Mouse (Mus musculus): ENCODE measurements around the gene Osbp.
"Not testable (repeated sequence)": the region's sequence is repeated elsewhere in the genome, so short reads cannot be mapped to it uniquely, and the experiment has no call there.

The Osbp gene

GRCm38 (mm10) chr19:11965023-11965942 lies at the start of gene Osbp:
TSS of gene Osbp (plus strand) at chr19:11965941.
- peak; percentile 100 for DNase-seq (ENCODE audit: low spot score in 2 of 2)

- no peak for DNase-seq (ENCODE audit: low spot score in 2 of 2)
Measured at GRCm38 (mm10) chr19:11922068-11922467, 43.7 kb upstream of the Osbp start.

- not testable (repeated sequence) for DNase-seq (ENCODE audit: low spot score in 2 of 2)
Measured at GRCm38 (mm10) chr19:11922515-11922914, 43.2 kb upstream of the Osbp start.

- no peak for DNase-seq (ENCODE audit: low spot score in 2 of 2)
Measured at GRCm38 (mm10) chr19:11926380-11926779, 39.4 kb upstream of the Osbp start.

GRCm38 (mm10) chr19:11928025-11928748 lies 37.6 kb upstream of the Osbp start:
- DNase-seq (ENCODE audit: low spot score in 2 of 2), result no peak

GRCm38 (mm10) chr19:11946460-11946859 lies 19.3 kb upstream of the Osbp start:
- DNase-seq (ENCODE audit: low spot score in 2 of 2), result not testable (repeated sequence)

- DNase-seq (ENCODE audit: low spot score in 2 of 2), result no peak
Measured at GRCm38 (mm10) chr19:11949878-11950277, 15.9 kb upstream of the Osbp start.

- DNase-seq (ENCODE audit: low spot score in 2 of 2), result no peak
Measured at GRCm38 (mm10) chr19:11950747-11951146, 15.0 kb upstream of the Osbp start.

GRCm38 (mm10) chr19:11954206-11954605 lies 11.5 kb upstream of the Osbp start:
- no peak for DNase-seq (ENCODE audit: low spot score in 2 of 2)

GRCm38 (mm10) chr19:11956636-11957035 lies 9.1 kb upstream of the Osbp start:
- DNase-seq (ENCODE audit: low spot score in 2 of 2), result no peak

GRCm38 (mm10) chr19:11957396-11957795 lies 8.3 kb upstream of the Osbp start:
- no peak for DNase-seq (ENCODE audit: low spot score in 2 of 2)

GRCm38 (mm10) chr19:11957846-11958245 lies 7.9 kb upstream of the Osbp start:
- no peak for DNase-seq (ENCODE audit: low spot score in 2 of 2)

- no peak for DNase-seq (ENCODE audit: low spot score in 2 of 2)
Measured at GRCm38 (mm10) chr19:11964266-11964665, 1.5 kb upstream of the Osbp start.

GRCm38 (mm10) chr19:11966201-11966636 lies 478 bp downstream of the Osbp start:
- peak; percentile 38 to 39 for DNase-seq (ENCODE audit: low spot score in 2 of 2)

- DNase-seq (ENCODE audit: low spot score in 2 of 2), result no peak
Measured at GRCm38 (mm10) chr19:11969155-11970050, 3.7 kb downstream of the Osbp start.

- DNase-seq (ENCODE audit: low spot score in 2 of 2), result no peak
Measured at GRCm38 (mm10) chr19:11973511-11974222, 7.9 kb downstream of the Osbp start.

GRCm38 (mm10) chr19:11974223-11974540 lies 8.4 kb downstream of the Osbp start:
- DNase-seq (ENCODE audit: low spot score in 2 of 2), result no peak

- DNase-seq (ENCODE audit: low spot score in 2 of 2), result no peak
Measured at GRCm38 (mm10) chr19:11975683-11976082, 9.9 kb downstream of the Osbp start.

- no peak for DNase-seq (ENCODE audit: low spot score in 2 of 2)
Measured at GRCm38 (mm10) chr19:11977363-11977762, 11.6 kb downstream of the Osbp start.

- no peak for DNase-seq (ENCODE audit: low spot score in 2 of 2)
Measured at GRCm38 (mm10) chr19:11980471-11980870, 14.7 kb downstream of the Osbp start.

GRCm38 (mm10) chr19:11984614-11985013 lies 18.9 kb downstream of the Osbp start:
- not testable (repeated sequence) for DNase-seq (ENCODE audit: low spot score in 2 of 2)

All from right cerebral cortex, postnatal 36 days (tissue).